Mouse (Mus musculus) ES-Bruce4 (cell line): Measurements from ENCODE around the gene Ssxb2. TPM values are rescaled to one million over a fixed set of nuclear protein-coding genes. Genes with fewer than 3 reads are reported as not detected.
"Not testable (repeated sequence)": the region's sequence is repeated elsewhere in the genome, so short reads cannot be mapped to it uniquely, and the experiment has no call there.

Experiments
- H3K27ac ChIP-seq: 2 replicates; pipeline ENCODE4 v1.5.1; 2012; ENCODE audit warnings: low read length, inconsistent platforms; ENCODE audit not compliant: insufficient read depth
- H3K27me3 ChIP-seq: 2 replicates; pipeline ENCODE4 v1.6.1; 2012; ENCODE audit warnings: mild to moderate bottlenecking, low read length, inconsistent platforms; ENCODE audit not compliant: control insufficient read depth, poor library complexity, insufficient read depth, severe bottlenecking
- H3K36me3 ChIP-seq: 2 replicates; pipeline ENCODE4 v1.6.1; 2012; ENCODE audit warnings: inconsistent platforms, mild to moderate bottlenecking, low read length, moderate library complexity; ENCODE audit not compliant: control insufficient read depth, poor library complexity, insufficient read depth, severe bottlenecking
- H3K4me1 ChIP-seq: one replicate; pipeline ENCODE4 v1.8.1; 2011; ENCODE audit warnings: low read length; ENCODE audit not compliant: control insufficient read depth, insufficient read depth
- H3K4me3 ChIP-seq: 2 replicates; pipeline ENCODE4 v1.5.1; 2011; ENCODE audit warnings: low read depth, mild to moderate bottlenecking, low read length
- H3K9ac ChIP-seq: 2 replicates; pipeline ENCODE4 v1.6.1; 2012; ENCODE audit warnings: low read depth, mild to moderate bottlenecking, inconsistent platforms; ENCODE audit not compliant: poor library complexity, severe bottlenecking
- H3K9me3 ChIP-seq: replicated peaks from 2 replicates; pipeline ENCODE4 v1.6.1; 2012; ENCODE audit warnings: mild to moderate bottlenecking, low read length, inconsistent platforms; ENCODE audit not compliant: control insufficient read depth, poor library complexity, insufficient read depth, severe bottlenecking
- polyA plus RNA-seq: library from polyadenylated mRNA; stranded (reverse); fragments of >200 nt; gene quantifications from 2 replicates; pipeline ENCODE4 v1.2.4, GENCODE M21; 2011; ENCODE audit warnings: low read depth; ENCODE audit not compliant: missing spikeins, insufficient read depth, insufficient read length

Ssxb2 gene
- polyA plus RNA-seq, result not detected in 2 replicates

DNA sequence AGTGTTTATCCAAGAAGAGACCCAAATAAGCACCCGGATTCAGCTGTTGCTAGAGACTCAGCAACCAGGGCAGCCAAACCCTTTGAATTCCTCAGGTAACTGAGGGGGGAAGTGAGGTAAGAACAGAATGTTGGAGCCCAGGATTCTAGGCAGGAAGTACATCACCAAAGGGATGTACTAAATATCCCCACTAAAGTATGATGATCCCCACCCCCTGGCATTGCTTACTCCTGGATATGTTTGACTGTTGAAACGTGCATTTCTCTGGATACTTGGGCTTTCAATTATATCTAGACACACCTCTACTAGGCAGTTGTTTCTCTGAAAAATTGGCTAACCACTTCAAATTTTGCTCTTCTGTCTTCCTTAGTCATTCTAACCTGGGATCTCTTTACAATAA lies at the start of gene Ssxb2:
TSS of gene Ssxb2 (minus strand) at position 101 of the 400 bp plus-strand sequence.
- H3K27ac ChIP-seq, H3K4me1 ChIP-seq, H3K36me3 ChIP-seq, H3K27me3 ChIP-seq, H3K4me3 ChIP-seq, H3K9me3 ChIP-seq, H3K9ac ChIP-seq: not testable (repeated sequence)

DNA sequence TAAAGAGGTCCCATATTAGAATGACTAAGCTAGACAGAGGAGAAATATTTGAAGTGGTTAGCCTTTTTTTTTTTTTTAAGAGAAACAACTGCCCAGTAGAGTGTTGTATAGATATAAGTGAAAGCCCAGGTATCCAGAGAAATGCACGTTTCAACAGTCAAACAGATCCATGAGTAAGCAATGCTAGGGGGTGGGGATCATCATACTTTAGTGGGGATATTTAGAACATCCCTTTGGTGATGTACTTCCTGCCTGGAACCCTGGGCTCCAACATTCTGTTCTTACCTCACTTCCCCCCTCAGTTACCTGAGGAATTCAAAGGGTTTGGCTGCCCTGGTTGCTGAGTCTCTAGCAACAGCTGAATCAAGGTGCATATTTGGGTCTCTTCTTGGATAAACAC lies 48.5 kb downstream of the Ssxb2 start, which contains the start of gene Ssxb1:
TSS of gene Ssxb1 (plus strand) at position 301 of the 400 bp plus-strand sequence.
- not testable (repeated sequence) for H3K9ac ChIP-seq, H3K36me3 ChIP-seq

More for the DNA sequence above, 48.5 kb downstream of the Ssxb2 start, which contains the start of gene Ssxb1:
- H3K27me3 ChIP-seq, H3K9me3 ChIP-seq, H3K27ac ChIP-seq, H3K4me3 ChIP-seq, H3K4me1 ChIP-seq: not testable (repeated sequence)

Other genes with a start within 250 kb of the Ssxb2 start
- 20.1 and 24.7 TPM in 2 replicates for gene Ftsj1, start 209.3 kb downstream of the Ssxb2 start, polyA plus RNA-seq
- 0.63 and 1.7 TPM in 2 replicates for gene Slc38a5, start 190.6 kb downstream of the Ssxb2 start, polyA plus RNA-seq
- gene Ssxb10, start 134.3 kb downstream of the Ssxb2 start, polyA plus RNA-seq, result not detected in 2 replicates
- gene Ssxb9, start 94.7 kb downstream of the Ssxb2 start, polyA plus RNA-seq, result not detected in 2 replicates
- not detected in 2 replicates for gene Ssxb1, start 48.4 kb downstream of the Ssxb2 start, polyA plus RNA-seq
- not detected in 2 replicates for gene Gm14459, start 63.2 kb upstream of the Ssxb2 start, polyA plus RNA-seq
- gene Ssxb6, start 86.5 kb upstream of the Ssxb2 start, polyA plus RNA-seq, result not detected in 2 replicates
- gene Ssxb3, start 130.1 kb upstream of the Ssxb2 start, polyA plus RNA-seq, result not detected in 2 replicates
- not detected in 2 replicates for gene Ssxb8, start 229.1 kb upstream of the Ssxb2 start, polyA plus RNA-seq